Mouse (Mus musculus): ENCODE measurements at regions not wholly inside any gene's neighbourhood (a gene's known extent, or its start where the extent isn't known, plus 50 kb on each side); places are given as distances from the start of the nearest gene placed in this dataset.

GRCm38 (mm10) chrX:11555035-11555570 lies 227.5 kb downstream of the H2al1j start:
- 76% methylated on average over 7 of the region's 7 CpGs for WGBS
- no peak for DNase-seq (ENCODE audit: low read depth, low spot score)

- no peak for DNase-seq (ENCODE audit: low read depth, low spot score)
- 82% methylated on average over 2 of the region's 2 CpGs for WGBS
These were observed 230.6 kb downstream of the H2al1j start for GRCm38 (mm10) chrX:11558260-11558659.

DNA sequence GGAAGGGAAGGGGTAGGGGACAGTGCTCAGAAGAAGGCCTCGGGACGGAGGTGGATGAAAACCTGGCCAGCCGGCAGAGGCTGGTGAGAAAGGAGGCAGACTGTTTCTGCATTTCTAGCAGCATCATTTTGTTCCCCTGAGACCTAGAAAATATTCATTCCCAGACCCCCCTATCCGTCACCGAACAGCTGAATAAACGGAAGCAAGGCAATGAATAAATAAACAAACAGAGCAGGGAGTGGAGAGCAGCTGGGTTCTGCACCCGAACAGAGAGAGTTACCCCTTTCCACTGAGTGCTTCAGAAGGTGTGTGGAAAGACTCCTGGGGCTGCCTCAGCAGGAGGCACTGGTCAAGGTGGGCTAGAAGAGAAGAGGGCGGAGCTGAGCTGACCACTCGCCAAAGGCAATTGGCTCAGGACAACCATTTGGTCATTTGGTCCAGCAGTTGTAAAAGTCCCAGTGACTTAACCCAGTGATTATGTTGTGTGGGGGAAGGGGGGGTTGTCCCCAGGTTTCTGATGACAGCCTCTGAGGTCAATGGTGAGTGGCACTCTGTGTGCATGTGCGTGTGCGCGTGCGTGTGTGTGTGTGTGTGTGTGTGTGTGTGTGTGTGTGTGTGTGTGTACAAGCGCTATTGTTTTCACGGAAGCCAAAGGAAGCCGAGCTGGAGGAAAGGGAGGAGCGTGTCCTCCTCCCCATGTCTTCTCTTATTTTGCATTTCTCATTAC lies 233.1 kb downstream of the H2al1j start:
- WGBS = 46% methylated on average over 17 of the region's 17 CpGs
- DNase-seq (ENCODE audit: low read depth, low spot score) = no peak

- DNase-seq (ENCODE audit: low read depth, low spot score) = no peak
- 42% methylated on average over 2 of the region's 2 CpGs for WGBS
These were observed 238.3 kb downstream of the H2al1j start for GRCm38 (mm10) chrX:11565888-11566287.

DNA sequence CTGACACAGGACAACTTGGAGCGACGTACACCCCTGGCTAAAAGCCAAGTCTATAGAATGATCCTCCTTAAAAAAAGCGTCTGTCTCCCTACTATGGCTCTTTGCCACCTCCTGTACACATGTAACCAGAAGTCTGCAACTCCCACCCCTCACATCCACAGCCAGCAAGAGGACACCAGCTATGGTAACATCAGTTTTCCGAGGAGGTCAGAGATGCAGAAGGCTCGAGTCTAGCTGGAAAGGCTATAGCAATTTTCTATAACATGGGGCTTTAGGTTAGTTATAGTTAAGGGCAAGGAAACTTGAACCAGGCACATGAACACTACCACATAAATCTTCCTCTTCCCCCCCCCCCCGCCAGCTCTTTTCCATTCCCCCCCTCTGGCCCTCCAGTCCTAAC lies 240.2 kb downstream of the H2al1j start:
- 48% methylated on average over 6 of the region's 6 CpGs for WGBS

DNA sequence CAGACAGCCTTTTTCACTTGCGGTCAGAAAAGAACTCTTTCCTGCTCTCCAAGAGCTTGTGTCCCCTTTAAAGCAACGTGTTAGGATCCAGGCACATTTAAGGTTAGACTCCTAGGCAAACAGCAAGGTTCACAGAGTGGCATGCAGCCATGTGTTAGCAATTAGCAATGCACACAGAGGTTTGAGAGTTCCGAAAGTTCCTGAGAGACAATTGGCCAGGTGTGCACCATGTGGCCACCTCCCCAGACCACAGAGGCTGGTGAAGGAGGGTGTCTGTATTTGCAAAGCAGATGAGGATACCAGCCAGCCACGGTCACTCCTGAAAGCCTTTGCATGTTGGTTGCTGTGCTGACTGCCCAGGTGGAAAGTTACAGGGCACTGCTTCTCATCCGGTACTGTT lies 240.6 kb downstream of the H2al1j start:
- DNase-seq (ENCODE audit: low read depth, low spot score) = no peak
- 60% methylated on average over 5 of the region's 5 CpGs for WGBS

More for the DNA sequence above, 240.2 kb downstream of the H2al1j start:
- DNase-seq (ENCODE audit: low read depth, low spot score) = no peak

GRCm38 (mm10) chrX:11574354-11574753 lies 246.7 kb downstream of the H2al1j start:
- DNase-seq (ENCODE audit: low read depth, low spot score) = no peak
- WGBS = 62% methylated on average over 3 of the region's 3 CpGs

DNA sequence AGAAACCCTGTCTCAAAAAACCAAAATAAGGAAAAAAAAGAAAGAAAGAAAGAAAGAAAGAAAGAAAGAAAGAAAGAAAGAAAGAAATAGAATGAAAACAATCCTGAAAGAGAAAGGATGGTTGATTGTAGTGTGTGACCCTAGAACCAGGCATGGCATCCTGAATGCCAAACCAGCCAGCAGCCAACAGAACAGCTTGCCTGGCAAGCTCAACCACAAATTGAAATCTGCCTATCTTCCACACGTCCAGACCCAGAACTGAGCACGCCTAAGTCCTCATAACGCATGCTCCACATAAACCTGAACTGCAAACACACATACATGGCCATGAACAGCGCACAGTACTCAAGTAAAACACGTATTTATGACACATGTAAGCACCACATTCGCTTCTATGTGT lies 247.9 kb downstream of the H2al1j start:
- 91% methylated on average over 6 of the region's 6 CpGs for WGBS
- DNase-seq (ENCODE audit: low read depth, low spot score) = no peak

DNA sequence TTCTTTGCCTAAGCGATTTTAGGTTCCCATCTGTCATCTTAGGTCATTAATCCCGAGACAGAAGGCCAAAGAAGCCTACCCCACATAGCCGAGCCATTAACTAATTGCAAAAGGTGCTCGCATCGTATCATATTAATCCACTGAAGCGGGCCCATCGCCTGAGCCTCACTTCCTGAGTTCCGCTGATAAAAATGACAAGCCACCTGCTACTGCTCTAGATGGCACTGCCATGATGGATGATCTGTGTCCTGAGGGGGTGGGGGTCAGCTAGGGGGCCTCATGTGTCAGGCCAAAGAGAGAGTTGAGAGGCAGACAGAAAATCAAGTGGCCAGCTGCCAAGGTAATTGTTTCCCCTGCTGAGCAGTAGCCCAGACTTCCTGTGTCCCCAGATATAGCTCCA lies 248.7 kb downstream of the H2al1j start:
- DNase-seq (ENCODE audit: low read depth, low spot score) = no peak
- WGBS = 83% methylated on average over 8 of the region's 8 CpGs

GRCm38 (mm10) chrX:11577294-11577693 lies 249.7 kb downstream of the H2al1j start:
- WGBS = 52% methylated on average over 3 of the region's 3 CpGs
- DNase-seq (ENCODE audit: low read depth, low spot score) = no peak

DNA sequence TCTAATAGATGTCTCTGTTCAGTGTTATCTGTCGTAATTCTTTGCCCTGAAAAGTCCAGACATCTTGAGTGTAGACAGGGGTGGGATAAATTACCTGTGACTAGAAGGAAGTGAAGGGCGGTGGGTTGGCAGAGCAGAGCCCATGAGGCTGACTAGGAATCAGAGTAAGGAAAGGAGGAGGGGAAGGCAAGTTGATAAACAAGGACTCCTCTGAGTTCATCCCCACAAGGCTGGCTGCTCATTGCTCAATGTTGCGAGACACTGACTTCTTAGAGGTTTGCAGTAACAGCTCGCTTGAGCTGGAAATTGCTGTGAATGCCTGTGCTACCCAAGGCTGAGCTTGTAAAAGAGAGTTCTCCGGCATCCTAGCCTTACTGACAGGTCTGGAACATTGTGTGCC lies 257.7 kb downstream of the H2al1j start:
- no peak for DNase-seq (ENCODE audit: low read depth, low spot score)
- 83% methylated on average over 5 of the region's 5 CpGs for WGBS

DNA sequence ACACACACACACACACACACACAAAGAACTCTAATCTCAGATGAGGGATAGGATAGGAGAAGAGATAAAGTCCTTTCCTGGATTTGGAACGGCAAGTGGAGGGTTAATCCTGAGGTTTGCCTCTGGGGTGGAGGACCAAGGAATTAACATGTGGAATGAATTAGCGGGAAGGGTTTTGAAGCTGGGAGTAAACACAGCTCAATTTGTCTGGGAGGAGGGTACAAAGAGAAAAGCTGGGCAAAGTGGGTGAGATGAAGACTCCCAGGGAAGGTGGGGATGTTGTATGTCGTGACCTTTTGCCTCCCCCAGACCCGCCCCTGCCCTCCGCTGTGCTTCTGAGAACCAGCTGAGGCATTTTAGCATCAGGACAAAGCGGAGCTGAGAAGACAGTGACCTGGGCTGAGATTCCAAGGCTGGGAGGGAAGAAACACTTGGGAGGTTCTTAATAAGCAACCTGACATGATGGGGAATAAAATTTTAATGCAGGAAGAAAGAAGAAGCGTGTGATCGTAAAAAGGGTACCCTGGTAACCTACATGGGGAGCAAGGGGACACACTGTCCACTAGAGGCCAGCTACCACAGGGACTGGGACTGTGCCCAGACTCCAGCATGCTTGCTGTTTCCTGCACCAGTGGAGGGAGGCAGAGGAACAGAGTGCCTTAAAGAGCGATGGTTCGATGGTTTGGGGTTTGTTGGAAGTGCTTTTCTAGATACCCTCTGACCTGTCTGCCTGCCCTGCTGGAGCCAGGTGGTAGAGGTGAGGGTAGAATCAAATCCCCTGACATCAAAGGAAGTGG lies 264.0 kb downstream of the H2al1j start:
- DNase-seq (ENCODE audit: low read depth, low spot score) = no peak
- 54% methylated on average over 10 of the region's 10 CpGs for WGBS

DNA sequence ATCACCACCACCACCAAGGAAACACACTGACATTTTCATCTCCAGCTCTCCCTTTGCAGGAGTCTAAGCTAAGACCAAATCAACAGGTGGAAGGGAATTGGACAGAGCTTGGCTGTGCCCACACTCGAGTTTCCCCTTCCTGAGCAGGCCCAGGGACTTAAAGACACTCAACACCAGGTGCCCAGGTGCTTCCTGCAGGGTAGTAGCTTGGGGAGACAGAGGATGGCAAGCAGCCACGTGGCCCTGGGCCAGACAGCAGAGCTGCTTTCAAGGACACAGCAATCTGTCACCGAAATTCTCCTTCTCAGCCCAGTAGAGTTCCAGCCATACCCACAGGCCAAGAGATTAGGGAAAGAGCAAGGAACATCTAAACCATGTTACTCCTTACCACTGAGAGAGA lies 266.9 kb downstream of the H2al1j start:
- DNase-seq (ENCODE audit: low read depth, low spot score) = no peak
- WGBS = 23% methylated on average over 3 of the region's 3 CpGs

DNA sequence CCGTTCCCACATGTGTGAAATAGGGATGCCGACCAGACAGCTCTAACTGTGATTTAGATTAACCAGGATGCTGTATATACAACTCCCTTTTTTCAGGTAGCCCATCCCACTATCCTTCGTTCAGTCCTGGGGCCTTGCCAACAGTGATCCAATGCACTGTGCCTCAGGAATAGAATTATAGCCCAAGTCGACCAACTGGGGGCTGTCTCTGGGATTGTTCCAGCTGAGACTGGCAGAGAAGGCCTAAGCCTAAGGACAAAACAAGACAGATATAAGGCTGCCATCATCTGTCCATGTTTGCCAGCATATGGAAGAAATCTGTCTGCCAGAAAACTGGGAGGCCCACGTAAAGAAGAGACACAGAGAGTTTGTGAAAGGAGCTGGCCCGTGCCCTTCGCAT lies 269.9 kb downstream of the H2al1j start:
- DNase-seq (ENCODE audit: low read depth, low spot score) = no peak
- WGBS = 69% methylated on average over 7 of the region's 7 CpGs

DNA sequence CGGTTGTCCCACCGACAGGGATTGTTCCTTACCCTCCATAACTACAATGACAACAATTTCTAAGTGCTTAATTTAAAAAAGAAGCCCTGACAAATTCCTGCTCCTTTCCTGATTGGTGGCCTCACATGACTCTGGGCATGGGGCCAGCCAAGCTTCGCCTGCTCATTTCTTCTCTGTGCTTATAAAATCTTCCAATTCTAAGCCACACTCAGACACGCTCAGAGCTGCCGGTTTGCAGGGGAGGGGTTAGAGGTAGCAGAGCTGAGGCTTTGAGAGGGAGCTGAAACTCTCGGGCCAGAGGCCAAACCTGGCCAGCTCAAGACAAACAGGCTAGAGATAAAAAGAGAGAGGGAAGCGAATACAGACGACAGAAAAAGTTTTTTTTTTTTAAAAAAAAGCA lies 286.6 kb downstream of the H2al1j start:
- 20% methylated on average over 8 of the region's 8 CpGs for WGBS
- no peak for DNase-seq (ENCODE audit: low read depth, low spot score)

DNA sequence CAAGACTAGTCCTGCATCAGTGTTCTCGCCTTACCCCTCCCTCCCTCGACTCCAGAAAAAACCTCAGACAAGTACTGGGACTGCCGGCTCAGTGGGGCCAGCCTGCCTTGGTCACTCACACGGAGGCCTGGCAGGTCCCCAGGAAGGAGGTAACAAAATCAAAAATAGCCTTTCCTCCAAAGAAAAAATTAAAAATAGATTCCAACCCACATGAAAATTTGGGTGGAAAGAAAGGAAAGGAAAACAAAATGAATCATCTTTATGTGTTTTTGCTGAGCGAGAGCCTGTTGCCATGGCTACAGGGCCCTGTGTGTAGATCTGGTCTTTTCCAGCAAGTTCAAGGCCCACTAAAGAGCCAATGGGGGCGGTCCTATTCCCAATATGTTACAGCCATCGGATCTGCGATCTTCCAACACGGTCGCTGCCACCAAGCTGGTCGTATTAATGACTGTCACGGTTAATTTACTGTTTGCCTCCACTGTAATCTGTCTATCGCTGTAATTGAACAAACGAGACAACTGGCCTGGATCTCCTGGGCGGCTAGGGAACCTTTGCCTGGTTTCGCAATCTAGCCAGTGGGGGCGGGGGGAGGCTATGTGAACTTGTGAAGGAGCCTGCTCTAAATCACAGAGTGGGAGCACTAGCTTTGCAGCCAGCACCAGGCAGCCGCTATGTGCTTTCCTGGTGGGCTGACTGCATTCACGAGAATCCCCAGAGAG lies 293.6 kb downstream of the H2al1j start:
- WGBS = 62% methylated on average over 19 of the region's 19 CpGs
- no peak for DNase-seq (ENCODE audit: low read depth, low spot score)

DNA sequence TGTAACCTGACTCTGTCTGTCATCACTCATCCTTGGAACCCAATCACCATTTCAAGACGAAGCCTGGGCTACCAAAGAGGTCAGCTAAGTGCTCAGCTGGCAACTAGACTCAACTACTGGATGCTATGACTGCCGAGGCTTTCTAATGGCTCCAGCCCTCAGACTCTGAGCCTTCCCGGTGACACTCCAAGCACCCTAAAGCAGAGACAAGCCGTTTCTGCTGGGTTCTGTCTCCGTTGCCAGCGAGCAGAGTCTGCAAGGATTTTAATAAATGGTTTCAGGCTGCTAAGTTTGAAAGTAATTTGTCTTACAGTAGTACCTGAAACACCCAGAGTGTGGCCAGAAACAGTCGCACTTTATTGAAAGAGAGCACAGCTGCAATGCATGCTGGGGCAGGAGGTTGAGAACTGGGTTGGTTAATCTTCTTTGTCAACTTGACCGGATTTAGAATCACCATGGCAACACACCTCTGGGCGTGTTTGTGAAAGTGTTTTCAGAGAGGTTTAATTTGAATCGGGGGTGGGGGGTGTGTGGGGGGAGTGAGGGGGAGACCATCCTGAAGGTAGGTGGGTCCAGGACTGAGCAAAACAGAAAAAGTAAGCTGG lies 298.8 kb downstream of the H2al1j start:
- DNase-seq (ENCODE audit: low read depth, low spot score) = no peak
- 70% methylated on average over 10 of the region's 10 CpGs for WGBS

- DNase-seq (ENCODE audit: low read depth, low spot score) = no peak
- WGBS = 66% methylated on average over 2 of the region's 2 CpGs
These were observed 301.7 kb downstream of the H2al1j start for GRCm38 (mm10) chrX:11629362-11629761.

DNA sequence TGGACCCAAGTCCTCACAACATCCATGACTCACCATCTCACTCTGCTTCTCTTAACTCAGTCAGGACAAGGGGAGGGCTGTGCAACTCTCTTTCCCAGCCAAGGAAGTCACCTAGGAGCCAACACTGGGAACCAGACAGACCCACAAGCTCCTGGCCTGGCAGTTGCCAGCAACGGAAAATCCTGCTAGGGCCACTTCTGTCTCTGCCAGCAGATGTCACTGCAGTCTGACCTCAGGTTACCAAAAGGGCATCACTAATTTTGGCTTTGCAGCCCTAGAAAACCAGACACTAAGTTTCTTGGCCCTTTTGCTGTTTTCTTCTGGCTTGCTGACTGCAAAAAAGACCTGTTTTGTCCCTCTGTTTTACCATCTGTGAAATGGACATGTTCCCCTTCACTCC lies 302.3 kb downstream of the H2al1j start:
- DNase-seq (ENCODE audit: low read depth, low spot score) = no peak
- WGBS = 14% methylated on average over 1 of the region's 1 CpGs

All from large intestine, adult 2 months (tissue).